Mouse (Mus musculus) G1E (cell line): Measurements from ENCODE around the gene Myb. TPM values are rescaled to one million over a fixed set of nuclear protein-coding genes. Genes with fewer than 3 reads are reported as not detected.

Source experiments
- ATAC-seq: 2 replicates; pipeline ENCODE4 v1.8.0; 2016; ENCODE audit warnings: mild to moderate bottlenecking; ENCODE audit not compliant: insufficient number of reproducible peaks, poor library complexity, low FRiP score, severe bottlenecking; ENCODE audit errors: extremely low read depth
- DNase-seq: peaks from one replicate; pipeline ENCODE4 v3.0.0; 2012; ENCODE audit warnings: low spot score
- H3K27me3 ChIP-seq: 2 replicates; pipeline ENCODE4 v1.6.1; 2012; ENCODE audit warnings: mild to moderate bottlenecking, low read length, inconsistent platforms; ENCODE audit not compliant: insufficient read depth
- H3K36me3 ChIP-seq: replicated peaks from 2 replicates; pipeline ENCODE3; 2012; ENCODE audit warnings: mild to moderate bottlenecking, inconsistent platforms
- H3K4me1 ChIP-seq: 2 replicates; pipeline ENCODE4 v1.6.1; 2012; ENCODE audit warnings: low read depth, low read length, inconsistent platforms, mixed read lengths; ENCODE audit not compliant: insufficient read depth
- H3K4me3 ChIP-seq: 2 replicates; pipeline ENCODE4 v1.5.1; 2012; ENCODE audit warnings: low read depth, mild to moderate bottlenecking, inconsistent platforms, low read length, moderate library complexity, mixed read lengths
- H3K9me3 ChIP-seq: replicated peaks from 2 replicates; pipeline ENCODE4 v1.6.1; 2012; ENCODE audit warnings: inconsistent platforms
- CTCF ChIP-seq: IDR thresholded peaks from 2 replicates; pipeline ENCODE4 v1.5.1; 2012; ENCODE audit warnings: low read depth, low read length, inconsistent platforms, mixed read lengths
- GATA1 ChIP-seq: IDR thresholded peaks from 2 replicates; pipeline ENCODE4 v1.6.1; 2012; ENCODE audit warnings: borderline replicate concordance, low read length, inconsistent platforms, mixed read lengths
- GATA2 ChIP-seq: IDR thresholded peaks from 2 replicates; pipeline ENCODE4 v1.6.1; 2012; ENCODE audit warnings: low read depth, low read length, inconsistent platforms, borderline replicate concordance
- POLR2AphosphoS5 ChIP-seq: IDR thresholded peaks from 2 replicates; pipeline ENCODE4 v1.6.1; 2012; ENCODE audit warnings: low read depth, low read length, inconsistent platforms; ENCODE audit not compliant: insufficient replicate concordance
- TAL1 ChIP-seq: conservative IDR thresholded peaks from 2 replicates; pipeline ENCODE4 v1.6.1; 2012; ENCODE audit warnings: low read depth, low read length, inconsistent platforms, mixed read lengths
- polyA plus RNA-seq: library from polyadenylated mRNA; stranded (reverse); fragments of >175 nt; gene quantifications from 2 replicates; pipeline ENCODE4 v1.2.3, GENCODE M21; 2012
- total RNA-seq, 2 experiments: library from RNA; stranded (forward) in 1 of 2; stranded (reverse) in 1 of 2; fragments of 200-1000 nt in 1 of 2; fragments of >200 nt in 1 of 2; fragmentation: Nextera tagmentation in 1 of 2; gene quantifications; 2 replicates each; pipeline ENCODE4 v1.2.3; 2014 to 2017

Myb gene
- total and polyA plus RNA-seq, 3 experiments: 49.3 to 399 (median 268) TPM

DNA sequence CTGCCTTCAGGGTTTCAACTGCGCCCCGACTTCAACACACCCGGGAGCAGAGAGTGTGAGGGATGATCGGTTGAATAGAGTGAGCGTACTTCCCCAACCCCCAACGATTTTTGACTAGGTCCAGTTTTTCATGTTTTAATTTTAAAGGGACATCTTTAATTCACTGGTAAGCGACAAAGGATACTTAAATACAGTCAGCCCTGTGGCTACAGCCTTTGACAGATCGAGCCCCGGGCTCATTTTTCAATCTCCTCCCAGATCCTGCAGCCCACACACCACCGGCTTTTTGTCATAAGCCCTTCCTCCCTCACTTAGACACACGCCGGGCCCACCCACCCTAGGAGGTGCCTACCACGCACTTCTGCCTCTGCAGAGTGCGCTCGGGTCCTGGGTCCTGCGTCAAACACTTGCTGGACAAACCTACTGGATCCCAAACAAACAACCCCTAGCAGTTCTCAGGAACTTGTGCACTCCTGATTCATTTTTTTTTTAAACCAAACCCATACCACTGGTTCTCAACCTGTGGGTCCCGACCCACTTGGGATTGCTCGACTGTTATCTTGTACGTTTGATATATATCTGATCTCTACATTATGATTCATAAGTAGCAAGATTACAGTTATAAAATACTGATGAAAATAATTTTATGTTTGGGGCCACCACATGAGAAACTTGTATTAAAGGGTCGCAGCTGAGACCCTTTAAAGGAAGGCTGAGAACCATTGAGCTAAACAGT, 743 bp upstream of the Myb start:
- peak; percentile 30 for DNase-seq
- Histone ChIP-seq H3K4me3 (peak overlapping the region; percentile 93), H3K36me3 (peaks cover 23% of the 10 kb centered on the region), H3K4me1 (peaks cover 31% of the 10 kb centered on the region), H3K9me3 (no peaks in the 10 kb centered on the region), H3K27me3 (no peaks in the 10 kb centered on the region)
- ATAC-seq: peak; percentile 54; the same call in 1 of the 2 replicates
- TF ChIP-seq GATA1 (no peak), CTCF (no peak), POLR2AphosphoS5 (no peak), TAL1 (no peak), GATA2 (no peak)

DNA sequence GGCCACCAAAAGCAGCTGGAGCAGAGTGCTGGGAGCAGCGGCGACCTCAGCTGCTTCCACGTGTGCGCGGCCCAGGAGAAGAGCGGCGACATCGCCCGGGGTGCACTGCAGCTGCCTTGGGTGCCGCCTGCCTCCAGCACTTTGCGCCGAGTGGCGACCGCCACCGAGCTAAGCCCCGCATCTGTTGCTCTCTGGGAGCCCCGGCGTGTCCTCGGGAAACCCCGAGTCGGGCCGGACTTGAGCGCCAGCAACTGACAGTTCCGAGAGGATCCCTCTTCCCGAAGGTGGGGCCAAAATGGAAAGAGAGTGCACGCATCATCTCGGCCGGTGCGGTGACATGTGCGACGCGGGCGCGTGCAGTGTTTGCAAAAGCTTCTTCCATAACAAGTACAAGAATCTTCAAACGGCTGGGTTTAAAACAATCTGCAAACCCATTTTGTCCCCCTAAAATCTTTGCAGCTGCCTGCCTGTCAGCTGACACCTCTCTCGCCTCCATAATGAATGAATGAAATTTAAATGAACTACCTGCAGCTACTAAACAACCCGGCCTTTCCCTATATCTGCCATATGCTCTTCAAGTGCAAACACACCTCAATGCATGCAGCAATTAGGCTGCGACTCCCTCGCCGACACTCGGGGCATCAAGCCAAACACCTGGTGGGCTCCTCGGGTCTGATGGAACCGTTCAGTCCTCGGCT, 938 bp downstream of the Myb start:
- peak overlapping the region; percentile 93 for H3K4me3 ChIP-seq
- peaks cover 40% of the 10 kb centered on the region for H3K36me3 ChIP-seq
- peak; percentile 15 for DNase-seq
- no peaks in the 10 kb centered on the region for H3K9me3 ChIP-seq
- ATAC-seq: no peak
- no peaks in the 10 kb centered on the region for H3K27me3 ChIP-seq
- TF ChIP-seq GATA2 (no peak), POLR2AphosphoS5 (no peak), GATA1 (no peak), CTCF (no peak), TAL1 (no peak)
- peaks cover 48% of the 10 kb centered on the region for H3K4me1 ChIP-seq

GRCm38 (mm10) chr10:21158918-21159443, 1.8 kb downstream of the Myb start:
- Histone ChIP-seq H3K9me3 (no peaks in the 10 kb centered on the region), H3K36me3 (peaks cover 46% of the 10 kb centered on the region), H3K4me1 (peaks cover 50% of the 10 kb centered on the region), H3K27me3 (no peaks in the 10 kb centered on the region), H3K4me3 (peak overlapping the region; percentile 93)
- peak; percentile 44 for DNase-seq
- no peak for ATAC-seq
- TF ChIP-seq CTCF (no peak), GATA2 (no peak), POLR2AphosphoS5 (no peak), TAL1 (no peak), GATA1 (no peak)

GRCm38 (mm10) chr10:21158111-21158917, 2.5 kb downstream of the Myb start:
- peak overlapping the region; percentile 93 for H3K4me3 ChIP-seq
- H3K27me3 ChIP-seq: no peaks in the 10 kb centered on the region
- peaks cover 53% of the 10 kb centered on the region for H3K4me1 ChIP-seq
- DNase-seq (peak; percentile 46), ATAC-seq (no peak)
- peaks cover 52% of the 10 kb centered on the region for H3K36me3 ChIP-seq
- TF ChIP-seq CTCF (peak; percentile 33; the same call in 1 of the 2 replicates), GATA1 (no peak)
- H3K9me3 ChIP-seq: no peaks in the 10 kb centered on the region

GRCm38 (mm10) chr10:21156953-21157499, 3.8 kb downstream of the Myb start:
- peak overlapping the region; percentile 93; the same call in 1 of the 2 replicates for H3K4me3 ChIP-seq
- peaks cover 61% of the 10 kb centered on the region for H3K4me1 ChIP-seq
- H3K9me3 ChIP-seq: no peaks in the 10 kb centered on the region
- ATAC-seq (no peak), DNase-seq (no peak)
- no peaks in the 10 kb centered on the region for H3K27me3 ChIP-seq
- TF ChIP-seq CTCF (no peak), GATA2 (no peak), GATA1 (no peak), TAL1 (no peak), POLR2AphosphoS5 (no peak)
- H3K36me3 ChIP-seq: peaks cover 65% of the 10 kb centered on the region
